Mouse (Mus musculus): ENCODE data around the gene Aldh3b2.
A peak's percentile ranks its signal among the peaks of the same experiment; 100 is the strongest.

DNA sequence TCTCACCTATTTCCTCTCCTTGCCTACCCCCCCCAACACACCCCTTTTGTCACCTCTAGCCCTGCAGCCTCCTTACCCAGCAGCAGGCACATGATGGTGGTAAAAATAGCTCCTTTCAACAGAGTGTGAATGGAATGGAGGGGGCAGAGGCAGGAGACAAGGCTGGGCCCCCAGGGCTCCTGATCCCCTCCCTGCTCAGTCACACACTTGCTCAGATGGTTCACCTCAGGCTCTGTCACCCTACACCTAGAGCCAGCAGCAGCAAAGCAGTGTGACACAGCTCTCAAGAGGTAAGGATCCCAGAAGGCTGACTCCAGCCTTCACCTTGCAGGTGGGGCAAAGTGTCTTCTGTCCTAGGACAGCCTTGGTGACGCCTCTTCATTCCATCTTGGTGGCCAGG lies 31.0 kb downstream of the Aldh3b2 start, which contains the start of gene Doc2g:
- TF ChIP-seq MAX (IDR thresholded peaks at IDR 0.05; ENCODE audit: low read depth) (no peak), POLR2A (IDR thresholded peaks at IDR 0.05; ENCODE audit: insufficient read length, low read depth) (no peak), MYOD1 (IDR thresholded peaks at IDR 0.05; ENCODE audit: control insufficient read depth in 1 of 3, insufficient read length in 2 of 3, low read depth in 2 of 3) (no peak), MYOG (IDR thresholded peaks at IDR 0.05; ENCODE audit: control insufficient read depth in 1 of 3, insufficient read depth in 1 of 3, insufficient read length in 2 of 3, low read depth in 2 of 3) (no peak), POLR2AphosphoS2 (IDR thresholded peaks at IDR 0.05; ENCODE audit: insufficient read length, low read depth) (peak; percentile 12), E2F4 (IDR thresholded peaks at IDR 0.05; ENCODE audit: insufficient read depth) (no peak), CEBPB (IDR thresholded peaks at IDR 0.05; ENCODE audit: insufficient read depth, poor library complexity, severe bottlenecking) (no peak), REST (IDR thresholded peaks at IDR 0.05; ENCODE audit: insufficient read depth, insufficient read length) (no peak)

All from myocyte (in vitro differentiated cells).